Mouse (Mus musculus) T-helper 1 cell (primary cell): ENCODE measurements around the gene Ndufb6.

ENCODE experiments used
- in situ Hi-C: fragments of 300-600 bp; cut with MboI, MseI; formaldehyde crosslinking; loops from one replicate; pipeline ENCODE4 v1.15.1; 2025; ENCODE audit warnings: high pct_unique_total_duplicates

The Ndufb6 gene

DNA sequence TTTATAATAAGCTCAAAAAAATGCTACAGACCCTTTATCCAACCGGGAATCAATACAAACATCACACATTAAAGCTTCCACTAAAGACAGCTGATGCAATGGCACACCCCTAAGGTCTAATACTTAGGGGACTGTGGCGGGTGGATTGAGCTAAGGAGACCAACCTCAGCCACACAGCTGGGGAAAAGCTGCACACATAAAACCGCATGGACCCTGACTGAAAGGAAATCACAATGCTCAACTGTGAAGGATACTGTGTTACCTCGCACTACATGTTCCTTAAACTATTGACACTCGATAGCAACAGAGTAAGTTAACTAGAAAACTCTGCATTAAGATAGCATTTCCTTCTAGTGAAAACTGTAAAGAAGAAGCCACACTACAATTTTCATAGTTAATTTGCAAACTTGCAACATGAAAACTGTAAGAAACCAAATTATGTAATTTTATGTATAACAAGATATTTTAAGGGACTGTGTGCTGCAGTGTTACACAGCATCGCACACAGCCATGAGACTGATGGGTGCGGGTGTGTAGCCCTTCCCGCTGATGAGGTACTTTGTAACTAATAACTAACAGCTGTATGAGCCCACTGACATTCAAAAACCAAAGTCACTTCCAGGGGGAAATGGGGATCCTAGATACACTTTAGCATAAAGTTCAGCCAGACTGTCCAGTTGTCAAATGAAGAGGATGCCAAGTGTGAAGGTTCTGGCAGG, 24.7 kb downstream of the Ndufb6 start:
- in situ Hi-C loops = loop anchor here (25.0 kb wide), 2 partner anchors 708 to 1183 kb away; partner anchors contain the start of gene Nfx1

DNA sequence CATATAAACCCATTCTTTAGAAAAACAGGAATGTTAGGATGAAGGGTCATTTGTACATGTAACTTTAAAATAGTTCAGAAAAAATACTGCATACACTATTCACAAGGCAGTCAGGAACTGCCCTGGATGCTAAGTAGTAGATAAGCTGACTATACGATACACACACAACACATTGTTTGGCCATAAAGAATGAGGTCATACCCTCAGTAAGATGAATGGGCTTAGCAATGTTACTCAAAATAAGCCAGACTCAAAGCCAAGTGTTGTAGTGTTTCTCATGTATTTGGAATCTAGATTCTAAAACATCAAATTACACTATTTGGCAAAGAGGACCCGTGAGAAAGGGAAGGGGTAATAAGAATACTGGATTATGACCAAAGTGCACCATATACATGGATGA, 25.5 kb downstream of the Ndufb6 start:
- in situ Hi-C loops = loop anchor here (25.0 kb wide), 2 partner anchors 709 to 1184 kb away; partner anchors contain the start of gene Nfx1

GRCm38 (mm10) chr4:40250984-40251383, 28.2 kb downstream of the Ndufb6 start:
- in situ Hi-C loops = loop anchor here (25.0 kb wide), 2 partner anchors 711 to 1186 kb away; partner anchors contain the start of gene Nfx1

DNA sequence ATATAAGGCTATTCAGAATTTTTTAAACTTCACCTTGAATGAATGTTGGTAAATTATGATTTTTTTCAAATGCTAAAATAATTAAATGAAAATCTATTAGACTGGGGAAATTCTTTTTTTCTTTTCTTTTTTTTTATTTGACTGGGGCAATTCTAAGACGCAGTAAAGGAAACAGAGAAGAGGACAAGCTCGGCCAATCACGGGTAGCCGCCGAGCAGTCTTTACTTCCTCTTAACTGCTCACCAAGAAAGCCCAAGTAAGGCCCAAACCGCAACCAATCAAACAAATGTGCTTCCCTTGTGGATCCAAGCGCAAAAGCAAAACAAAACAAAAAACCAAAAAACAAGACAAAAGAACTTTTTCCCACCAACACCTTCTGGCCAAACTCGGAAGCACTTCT, 35.2 kb downstream of the Ndufb6 start:
- in situ Hi-C loops = no loop called here

- in situ Hi-C loops = no loop called here
These were observed 36.2 kb downstream of the Ndufb6 start for GRCm38 (mm10) chr4:40243006-40243405.

GRCm38 (mm10) chr4:40241928-40242327, 37.3 kb downstream of the Ndufb6 start:
- in situ Hi-C loops = no loop called here

DNA sequence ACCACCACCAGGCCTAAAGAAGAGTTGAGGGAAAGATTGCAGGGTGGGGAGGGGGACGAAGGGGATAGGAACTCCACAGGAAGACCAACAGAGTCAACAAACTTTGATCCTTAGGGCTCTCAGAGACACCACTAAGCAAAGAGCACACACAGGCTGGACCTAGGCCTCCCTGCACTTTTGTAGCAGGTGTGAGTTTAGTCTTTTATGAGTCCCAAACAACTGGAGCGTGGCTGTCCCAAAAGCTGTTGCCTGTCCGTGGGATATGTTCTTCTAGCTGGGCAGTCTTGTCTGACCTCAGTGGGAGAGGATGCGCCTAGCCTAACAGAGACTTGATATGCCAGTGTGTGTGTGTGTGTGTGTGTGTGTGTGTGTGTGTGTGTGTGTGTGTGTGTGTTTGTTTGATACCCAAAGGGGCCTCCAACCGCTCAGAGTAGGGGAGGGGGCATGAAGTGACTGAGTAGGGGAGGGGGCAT, 38.9 kb downstream of the Ndufb6 start:
- in situ Hi-C loops = no loop called here

DNA sequence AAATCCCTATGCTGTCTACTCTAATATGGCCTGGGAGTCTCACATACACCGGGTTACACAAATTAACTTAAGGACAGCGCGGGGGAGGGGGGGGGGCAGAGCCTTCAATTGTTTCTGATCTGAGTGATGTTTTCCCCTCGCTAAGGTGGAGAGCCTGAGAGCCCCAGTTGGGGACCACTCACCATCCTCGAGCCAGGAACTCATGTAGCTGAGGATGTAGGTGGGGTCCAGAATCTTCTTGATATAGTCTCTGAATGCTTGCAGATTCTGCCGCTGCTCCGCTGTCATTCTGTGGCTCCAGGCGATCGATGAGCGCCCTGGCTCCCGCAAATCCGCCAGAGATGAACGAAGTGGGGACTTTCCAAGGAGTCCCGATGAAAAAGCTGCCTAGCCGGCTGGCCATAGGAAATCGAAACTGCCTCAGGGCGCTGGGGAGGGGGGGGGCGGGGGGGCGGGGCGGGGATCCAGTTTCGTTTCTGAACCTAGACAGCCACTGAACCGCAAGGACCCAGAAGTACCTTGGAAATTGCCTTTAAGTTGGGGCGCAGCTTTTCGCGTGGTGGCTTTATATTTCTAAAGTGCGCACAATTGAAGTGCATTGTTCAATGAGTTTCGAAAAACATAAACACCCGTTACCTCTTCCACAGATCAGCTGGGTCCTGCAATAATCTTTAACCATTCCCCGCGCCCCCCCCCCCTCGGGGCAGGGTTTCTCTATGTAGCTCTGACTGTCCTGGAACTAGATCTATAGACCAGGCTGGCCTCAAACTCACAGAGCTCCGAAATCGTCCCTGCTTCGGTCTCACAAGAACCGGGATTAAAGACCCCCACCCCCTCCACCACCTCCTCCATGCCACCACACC, 39.6 kb downstream of the Ndufb6 start, which contains the start of gene Ddx58:
TSS of gene Ddx58 (minus strand) at position 420 of the 863 bp plus-strand sequence.
- in situ Hi-C loops = no loop called here

DNA sequence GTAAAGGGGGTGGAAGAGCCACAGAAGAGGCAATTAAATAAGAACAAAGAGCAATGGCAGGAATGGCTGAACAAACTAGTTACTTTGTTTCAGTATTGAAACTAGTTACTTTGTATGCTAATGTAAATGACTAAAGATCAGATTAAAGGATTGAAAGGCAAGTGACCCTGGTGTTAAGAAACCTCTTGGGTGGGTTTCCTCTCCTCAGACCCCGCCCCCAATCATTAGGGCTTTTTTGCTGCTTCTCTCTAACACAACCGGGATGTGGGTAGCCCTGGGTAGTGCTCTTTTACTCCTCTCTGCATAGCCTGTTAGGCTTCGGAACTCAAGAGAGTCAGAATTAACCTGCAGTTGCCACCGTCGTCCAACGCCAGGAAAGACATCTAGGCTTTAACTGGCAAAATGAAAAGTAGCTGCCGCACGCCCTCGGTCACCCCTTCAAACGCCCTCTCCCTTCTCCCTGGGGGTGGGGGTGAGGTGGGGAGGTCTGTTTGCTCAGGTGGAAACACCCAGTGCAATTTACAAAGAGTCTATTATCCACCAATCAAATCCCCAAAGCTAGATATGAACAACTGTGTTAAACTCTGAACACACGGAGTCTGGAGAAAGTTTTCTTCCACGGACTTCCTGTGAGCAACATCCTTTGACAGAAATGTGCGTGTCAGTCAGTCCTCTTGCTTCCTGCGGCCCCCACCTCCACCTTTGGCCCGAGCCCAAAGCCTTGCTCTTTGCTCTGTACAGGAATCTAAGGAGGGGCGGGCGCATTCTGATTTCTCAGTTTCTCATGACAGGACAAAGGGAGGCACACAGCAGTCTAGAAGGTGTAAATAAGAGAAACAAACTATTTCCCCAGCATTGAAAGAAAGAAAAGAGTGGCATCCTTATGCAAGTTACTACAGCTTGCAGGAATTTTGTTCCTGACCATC, 40.5 kb downstream of the Ndufb6 start:
- in situ Hi-C loops = no loop called here

DNA sequence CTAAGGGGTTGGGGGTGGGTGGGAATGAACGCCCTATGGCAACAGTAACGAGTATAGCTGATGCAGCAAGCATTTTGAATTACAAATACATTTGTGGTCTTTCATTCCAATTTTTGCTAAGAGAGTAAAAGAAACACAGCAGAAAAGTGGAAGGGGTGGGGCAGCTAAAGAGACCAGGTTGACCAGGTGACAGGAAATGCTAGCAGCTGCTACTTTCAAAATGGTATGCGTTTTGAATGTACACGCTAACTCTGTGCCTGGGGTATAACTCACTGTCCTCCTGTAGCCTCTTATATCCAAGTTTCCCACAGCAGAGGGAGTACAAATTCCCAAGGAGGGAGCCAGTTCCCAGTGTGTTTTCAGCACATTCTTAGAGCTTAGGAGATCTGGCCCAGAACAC, 42.4 kb downstream of the Ndufb6 start:
- in situ Hi-C loops = no loop called here

- in situ Hi-C loops = loop anchor here (5.0 kb wide), 1 partner anchor 33 kb away; the partner anchor contains the start of genes Smim27 and Topors
These were observed 45.0 kb downstream of the Ndufb6 start for GRCm38 (mm10) chr4:40234256-40234655.

DNA sequence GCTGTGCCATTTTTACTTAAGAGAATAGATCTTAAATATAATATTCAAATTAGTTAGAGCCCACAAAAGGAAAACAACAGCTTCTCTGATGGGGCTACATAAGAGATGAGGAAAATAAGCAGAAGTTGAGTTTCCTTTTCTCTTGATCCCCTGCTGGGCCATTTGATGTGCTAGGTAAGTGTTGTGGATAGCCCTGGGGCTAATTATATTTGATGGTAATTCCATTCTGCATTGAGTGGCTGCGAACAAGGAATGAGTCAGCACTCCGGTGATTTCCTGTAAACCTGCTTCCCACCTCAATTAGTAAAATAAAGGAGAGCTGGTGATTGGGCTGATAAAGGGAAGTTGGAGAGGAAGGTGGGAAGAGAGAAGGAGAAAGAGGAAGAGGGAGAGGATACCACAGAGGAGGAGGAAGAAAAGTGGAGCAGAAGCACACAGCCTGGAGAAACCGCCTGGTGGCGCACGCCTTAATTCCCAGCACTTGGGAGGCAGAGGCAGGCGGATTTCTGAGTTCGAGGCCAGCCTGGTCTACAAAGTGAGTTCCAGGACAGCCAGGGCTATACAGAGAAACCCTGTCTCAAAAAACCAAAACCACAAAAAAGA, 46.1 kb downstream of the Ndufb6 start:
- in situ Hi-C loops = loop anchor here (5.0 kb wide), 1 partner anchor 34 kb away; the partner anchor contains the start of genes Smim27 and Topors

DNA sequence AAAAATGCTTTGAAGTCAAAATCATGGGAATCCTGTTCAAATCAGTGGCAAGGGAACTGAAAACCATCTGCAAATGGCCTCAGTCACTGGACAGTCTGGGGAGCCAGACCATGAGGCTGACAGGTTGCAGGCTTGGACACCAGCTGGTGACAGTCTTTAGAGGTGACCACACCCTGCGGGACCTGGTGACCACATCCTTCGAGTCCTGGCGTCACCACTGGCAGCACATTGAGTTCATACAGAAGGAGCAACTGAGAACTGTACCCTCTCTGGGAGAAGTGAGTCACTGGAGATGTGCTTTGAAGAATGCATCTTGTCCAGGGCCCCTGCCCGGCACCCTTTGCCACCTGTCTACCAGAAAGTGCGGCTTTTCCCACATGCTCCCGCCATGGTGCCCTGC, 49.5 kb downstream of the Ndufb6 start:
- in situ Hi-C loops = loop anchor here (5.0 kb wide), 1 partner anchor 38 kb away; the partner anchor contains the start of genes Smim27 and Topors

DNA sequence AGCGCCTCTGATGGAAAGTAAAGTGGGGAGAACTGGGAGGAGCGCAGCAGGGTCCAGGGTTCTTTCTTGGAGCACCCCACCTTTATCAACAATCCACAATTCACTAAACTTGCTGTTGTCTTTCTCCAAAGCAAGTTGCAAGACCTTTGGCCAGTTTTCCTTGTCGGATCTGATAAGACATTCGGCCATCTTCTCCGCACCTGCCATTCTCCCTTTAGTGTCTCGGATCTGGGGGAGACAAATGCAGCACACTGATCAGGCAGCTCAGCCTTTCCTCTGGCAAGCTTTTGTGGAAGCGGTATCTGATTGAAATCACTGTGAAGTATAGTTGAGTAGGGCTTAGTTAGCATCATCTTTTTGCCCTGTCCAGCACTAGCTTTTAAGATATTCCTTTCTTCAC, 51.3 kb downstream of the Ndufb6 start:
- in situ Hi-C loops = no loop called here

- in situ Hi-C loops = no loop called here
These were observed 52.1 kb downstream of the Ndufb6 start for GRCm38 (mm10) chr4:40227131-40227530.

- in situ Hi-C loops = no loop called here
These were observed 53.1 kb downstream of the Ndufb6 start for GRCm38 (mm10) chr4:40226095-40226494.

- in situ Hi-C loops = no loop called here
These were observed 57.2 kb downstream of the Ndufb6 start for GRCm38 (mm10) chr4:40221876-40222585.

- in situ Hi-C loops = no loop called here
These were observed 58.0 kb downstream of the Ndufb6 start for GRCm38 (mm10) chr4:40221004-40221760.
